Mouse (Mus musculus) Muller cell, postnatal 12 days (primary cell): Measurements from ENCODE around the gene Defa25.
"Not testable (repeated sequence)": the region's sequence is repeated elsewhere in the genome, so short reads cannot be mapped to it uniquely, and the experiment has no call there.

Experiments used
- DNase-seq: peaks from one replicate; pipeline ENCODE4 v3.0.0-alpha.2; 2015; ENCODE audit errors: inconsistent ontology term

Gene Defa25

DNA sequence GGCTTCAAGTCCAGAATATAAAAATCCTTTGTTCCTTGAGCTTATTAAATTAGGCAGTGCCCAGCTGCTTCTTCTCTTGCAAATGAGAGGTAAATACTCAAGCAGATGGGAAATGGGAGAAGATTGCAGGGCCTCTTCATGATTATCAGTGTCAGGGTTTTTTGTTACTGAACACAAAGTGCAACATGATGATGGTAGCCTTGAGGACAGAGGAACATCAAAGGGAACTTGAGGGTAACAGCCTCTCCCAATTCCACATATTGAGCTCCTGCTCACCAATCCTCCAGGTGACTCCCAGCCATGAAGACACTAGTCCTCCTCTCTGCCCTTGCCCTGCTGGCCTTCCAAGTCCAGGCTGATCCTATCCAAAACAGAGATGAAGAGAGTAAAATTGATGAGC, at the start of gene Defa25:
Defa25 (plus strand) TSS at position 301 of the 400 bp plus-strand sequence.
- not testable (repeated sequence) for DNase-seq

DNA sequence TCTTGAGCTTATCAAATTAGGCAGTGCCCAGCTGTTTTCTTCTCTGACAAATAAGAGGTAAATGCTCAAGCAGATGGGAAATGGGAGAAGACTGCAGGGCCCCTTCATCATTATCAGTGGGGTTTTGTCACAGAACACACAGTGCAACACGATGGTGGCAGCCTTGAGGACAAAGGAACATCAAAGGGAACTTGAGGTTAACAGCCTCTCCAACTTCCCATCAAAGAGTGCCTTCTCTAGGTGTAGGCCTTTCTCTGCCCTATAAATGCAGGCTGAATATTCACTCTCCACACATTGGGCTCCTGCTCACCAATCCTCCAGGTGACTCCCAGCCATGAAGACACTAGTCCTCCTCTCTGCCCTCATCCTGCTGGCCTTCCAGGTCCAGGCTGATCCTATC, 29.5 kb upstream of the Defa25 start, which contains the start of gene Defa23:
Defa23 (plus strand) TSS at position 301 of the 400 bp plus-strand sequence.
- DNase-seq, result not testable (repeated sequence)

DNA sequence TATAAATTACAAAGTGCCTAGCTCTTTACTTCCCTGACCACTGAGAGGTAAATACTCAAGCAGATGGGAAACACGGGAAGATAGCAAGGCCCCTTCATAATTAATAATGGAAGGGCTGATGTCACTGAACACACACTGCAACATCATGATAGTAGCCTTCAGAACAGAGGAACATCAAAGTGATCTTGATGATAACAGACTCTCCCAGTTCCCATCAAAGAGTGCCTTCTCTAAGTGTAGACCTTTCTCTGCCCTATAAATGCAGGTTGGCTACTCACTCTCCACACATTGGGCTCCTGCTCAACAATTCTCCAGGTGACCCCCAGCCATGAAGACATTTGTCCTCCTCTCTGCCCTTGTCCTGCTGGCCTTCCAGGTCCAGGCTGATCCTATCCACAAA, 19.5 kb upstream of the Defa25 start, which contains the start of gene Defa35:
Defa35 (plus strand) TSS at position 301 of the 400 bp plus-strand sequence.
- not testable (repeated sequence) for DNase-seq

- no peak for DNase-seq
These were observed 8.9 kb downstream of the Defa25 start for GRCm38 (mm10) chr8:21093106-21093505.

DNA sequence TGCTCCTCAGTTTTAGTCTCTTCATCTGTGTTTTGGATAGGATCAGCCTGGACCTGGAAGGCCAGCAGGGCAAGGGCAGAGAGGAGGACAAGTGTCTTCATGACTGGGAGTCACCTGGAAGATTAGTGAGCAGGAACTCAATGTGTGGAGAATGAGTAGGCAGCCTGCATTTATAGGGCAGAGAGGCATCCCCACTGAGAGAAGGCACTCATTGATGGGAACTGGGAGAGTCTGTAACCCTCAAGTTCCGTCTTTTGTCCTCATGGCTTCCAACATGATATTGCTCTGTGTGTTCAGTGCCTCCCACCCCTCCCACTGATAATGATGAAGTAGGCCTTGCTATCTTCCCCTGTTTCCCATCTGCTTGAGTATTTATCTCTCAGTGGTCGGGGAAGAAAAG, 11.7 kb downstream of the Defa25 start, which contains the start of gene Gm14851:
Gm14851 (minus strand) TSS at position 101 of the 400 bp plus-strand sequence.
- DNase-seq, result not testable (repeated sequence)

GRCm38 (mm10) chr8:21134342-21134741, 50.1 kb downstream of the Defa25 start, which contains the start of gene Defa30:
Defa30 (plus strand) TSS chr8:21134642.
- not testable (repeated sequence) for DNase-seq
